Mouse (Mus musculus) frontal cortex, postnatal 25 days (tissue): ENCODE results near the gene Fam129b.

Source experiments
- DNase-seq, 2 experiments: peaks; one replicate each; pipeline ENCODE4 v3.0.0; 2022; ENCODE audit warnings: low spot score in 2 of 2

The Fam129b gene

GRCm38 (mm10) chr2:32964659-32965457, 88.9 kb downstream of the Fam129b start:
- DNase-seq = no peak

GRCm38 (mm10) chr2:32965511-32966183, 89.7 kb downstream of the Fam129b start:
- no peak for DNase-seq

GRCm38 (mm10) chr2:32966184-32966688, 90.3 kb downstream of the Fam129b start:
- no peak for DNase-seq

GRCm38 (mm10) chr2:32966689-32967631, 91.0 kb downstream of the Fam129b start:
- peak; percentile 74 to 79 for DNase-seq

- no peak for DNase-seq
These were observed 92.2 kb downstream of the Fam129b start for GRCm38 (mm10) chr2:32968024-32968614.

GRCm38 (mm10) chr2:32969326-32969725, 93.4 kb downstream of the Fam129b start:
- no peak for DNase-seq

- DNase-seq = no peak
These were observed 95.3 kb downstream of the Fam129b start for GRCm38 (mm10) chr2:32971235-32971634.

- DNase-seq = no peak
These were observed 98.3 kb downstream of the Fam129b start for GRCm38 (mm10) chr2:32974216-32974615.
